Mouse (Mus musculus): ENCODE measurements around the gene Ppox.

DNA sequence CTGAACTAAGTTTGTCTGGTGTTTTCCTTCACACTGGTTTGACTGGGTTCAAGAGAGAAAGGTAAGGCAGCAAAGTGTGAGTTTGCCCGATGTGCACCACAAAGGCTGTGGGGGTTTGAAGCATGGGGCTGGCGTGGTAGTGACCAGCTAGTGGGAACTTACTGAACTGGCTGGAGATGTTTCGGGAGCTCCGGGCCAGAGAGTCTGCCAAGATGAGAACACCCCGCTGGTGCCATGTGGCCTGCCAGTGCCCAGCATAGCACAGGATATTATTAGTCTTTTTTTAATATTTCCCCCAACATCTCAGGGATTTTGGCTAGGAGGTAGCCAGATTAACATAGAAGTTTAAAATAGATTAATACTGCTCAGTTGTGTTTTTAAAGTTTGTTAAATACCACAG is 39.2 kb upstream of the Ppox start:
- TF ChIP-seq CTCF (conservative IDR thresholded peaks at IDR 0.05; ENCODE audit: insufficient read depth, insufficient read length, low read depth, low read length) = no peak
- no peak for TF ChIP-seq POLR2A (IDR thresholded peaks at IDR 0.05; ENCODE audit: low read depth, low read length)

All from kidney, adult 2 months (tissue).